Mouse (Mus musculus): Measurements from ENCODE around the gene Tmem14c.

Gene Tmem14c

DNA sequence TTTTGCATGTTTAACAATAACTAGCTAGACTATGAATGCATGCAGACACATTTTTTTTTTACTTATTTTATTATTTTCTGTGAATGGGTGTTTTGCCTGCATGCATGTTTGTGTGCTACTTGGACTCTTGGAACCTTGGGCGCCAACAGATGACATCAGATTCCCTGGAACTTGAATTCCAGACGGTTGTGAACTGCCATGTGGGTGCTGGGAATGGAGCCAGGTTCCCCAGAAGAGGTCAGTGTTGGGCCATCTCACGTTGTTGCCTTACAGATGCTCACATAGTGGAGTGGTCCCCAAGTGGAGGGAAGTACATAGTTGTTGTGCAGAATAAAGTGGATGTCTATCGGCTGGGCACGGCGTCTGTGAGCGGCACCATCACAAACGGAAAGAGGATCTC lies 7.1 kb upstream of the Tmem14c start:
- no peak for DNase-seq (ENCODE audit: low spot score)

DNA sequence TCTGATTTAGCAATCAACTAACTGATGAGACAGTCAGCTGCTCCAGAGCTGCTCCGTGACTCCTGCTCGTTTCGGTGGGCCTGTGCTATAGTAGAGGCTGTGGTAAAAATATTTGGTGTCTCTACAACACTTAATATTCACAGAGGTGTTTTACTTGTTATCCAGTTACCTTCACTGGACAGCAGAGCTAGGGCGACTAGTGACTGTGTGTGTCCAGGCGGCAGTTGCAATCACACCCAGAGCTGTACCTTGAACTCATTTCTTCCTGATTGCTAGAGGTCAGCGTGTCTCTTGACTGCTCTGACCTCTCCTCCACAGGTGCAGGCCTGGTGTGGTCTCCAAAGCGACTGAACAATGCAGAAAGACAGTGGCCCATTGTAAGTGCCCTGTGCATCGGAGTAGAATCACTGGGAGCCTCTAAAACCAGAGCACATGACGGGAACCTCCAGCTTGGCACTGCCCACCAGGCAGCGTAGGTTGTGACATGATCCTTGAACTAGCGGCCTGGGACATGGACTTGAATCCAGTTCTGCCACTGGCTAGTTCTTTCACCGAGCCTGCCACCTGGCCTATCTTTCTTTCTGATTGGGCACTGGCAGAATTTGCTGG lies 809 bp downstream of the Tmem14c start:
- DNase-seq (ENCODE audit: low spot score) = no peak

DNA sequence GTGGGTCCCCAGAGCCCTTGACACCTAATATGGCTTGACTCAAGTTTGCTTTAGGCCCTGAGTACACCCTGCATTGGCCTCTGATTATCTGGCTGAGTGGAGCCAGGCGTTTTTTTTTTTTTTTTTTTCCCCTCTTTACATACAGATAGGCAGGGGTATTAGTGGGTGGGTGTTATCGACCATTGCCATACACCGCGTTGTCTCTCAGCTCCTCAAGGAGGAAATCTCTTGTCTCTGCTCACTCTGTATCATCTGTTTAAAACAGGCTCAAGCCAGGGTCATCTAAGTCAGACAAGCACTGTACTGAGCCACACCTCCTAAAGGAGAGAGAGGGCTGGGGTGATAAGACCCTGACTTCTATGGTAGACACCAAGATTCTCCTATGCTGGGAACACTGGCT lies 1.7 kb downstream of the Tmem14c start:
- no peak for DNase-seq (ENCODE audit: low spot score)

DNA sequence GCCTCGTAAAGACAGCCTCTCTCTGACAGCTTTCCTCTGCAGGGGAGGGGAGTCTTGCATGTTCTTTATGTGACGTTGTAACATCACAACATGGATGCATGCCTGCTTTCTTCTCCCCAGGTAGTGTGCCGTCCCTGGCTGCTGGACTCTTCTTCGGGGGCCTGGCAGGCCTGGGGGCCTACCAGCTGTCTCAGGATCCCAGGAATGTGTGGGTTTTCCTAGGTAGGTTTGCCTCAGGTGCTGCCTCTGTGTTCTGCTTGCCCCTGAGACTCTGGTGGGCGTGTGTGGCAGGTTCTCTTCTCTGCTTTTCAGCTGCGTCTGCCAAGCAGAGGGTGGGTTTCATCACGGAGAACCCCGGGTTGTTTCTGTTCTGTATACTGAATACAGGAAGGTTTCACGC lies 2.1 kb downstream of the Tmem14c start:
- no peak for DNase-seq (ENCODE audit: low spot score)

DNA sequence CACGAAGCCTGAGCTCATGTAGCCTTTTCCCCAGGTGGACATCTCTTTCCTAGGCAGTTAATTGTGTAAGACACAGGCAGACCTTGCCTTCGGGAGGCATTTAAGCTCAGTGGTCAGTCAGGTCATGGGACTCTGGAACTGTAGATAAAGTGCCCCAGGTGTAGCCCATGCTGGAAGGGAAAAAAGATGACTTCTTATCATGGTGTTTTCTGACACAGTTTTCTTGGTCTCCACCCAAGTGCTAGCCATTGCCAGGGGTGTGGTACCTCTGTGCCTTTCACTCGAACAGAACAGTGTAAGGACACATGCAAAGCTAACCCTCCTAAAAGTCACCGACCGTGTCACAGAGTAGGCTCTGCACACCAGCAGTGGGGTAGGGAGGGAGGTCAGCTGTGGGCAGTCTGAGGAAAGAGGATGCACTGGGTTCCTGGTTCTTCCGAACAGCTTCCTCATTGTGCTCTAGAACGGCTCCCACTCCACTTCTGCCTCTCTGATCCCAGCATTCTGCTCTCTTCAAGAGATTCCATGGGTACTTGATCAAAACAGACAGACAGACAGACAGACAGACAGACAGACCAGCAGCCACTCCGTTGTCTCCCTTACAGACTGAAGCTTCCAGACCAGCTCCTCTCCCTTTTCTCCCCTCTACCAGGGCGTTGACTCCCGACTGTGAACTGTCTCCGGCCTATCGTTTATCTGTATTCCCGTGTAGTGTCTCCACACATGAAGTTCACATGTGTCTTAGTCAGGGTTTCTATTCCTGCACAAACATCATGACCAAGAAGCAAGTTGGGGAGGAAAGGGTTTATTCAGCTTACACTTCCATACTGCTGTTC lies 2.9 kb downstream of the Tmem14c start:
- DNase-seq (ENCODE audit: low spot score) = no peak

DNA sequence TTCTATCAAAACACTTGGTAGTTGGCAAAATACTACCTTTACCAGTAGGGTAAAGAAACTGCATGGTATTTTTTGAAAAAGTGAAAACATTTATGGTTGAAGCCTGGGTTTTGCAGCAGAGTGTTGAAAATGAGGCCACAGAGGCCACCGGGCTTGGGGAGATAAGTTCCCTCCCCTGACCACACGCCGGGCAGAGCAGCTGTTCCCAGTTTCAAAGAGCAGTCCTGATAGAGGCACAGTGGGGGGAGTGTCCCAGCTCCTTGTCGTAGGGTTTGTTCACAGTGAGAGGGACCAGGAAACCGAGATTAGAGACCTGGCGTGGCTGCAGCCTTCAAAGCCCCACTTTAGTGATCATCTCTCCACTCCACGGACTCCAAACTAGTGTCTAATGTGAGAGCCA lies 4.4 kb downstream of the Tmem14c start:
- no peak for DNase-seq (ENCODE audit: low spot score)

DNA sequence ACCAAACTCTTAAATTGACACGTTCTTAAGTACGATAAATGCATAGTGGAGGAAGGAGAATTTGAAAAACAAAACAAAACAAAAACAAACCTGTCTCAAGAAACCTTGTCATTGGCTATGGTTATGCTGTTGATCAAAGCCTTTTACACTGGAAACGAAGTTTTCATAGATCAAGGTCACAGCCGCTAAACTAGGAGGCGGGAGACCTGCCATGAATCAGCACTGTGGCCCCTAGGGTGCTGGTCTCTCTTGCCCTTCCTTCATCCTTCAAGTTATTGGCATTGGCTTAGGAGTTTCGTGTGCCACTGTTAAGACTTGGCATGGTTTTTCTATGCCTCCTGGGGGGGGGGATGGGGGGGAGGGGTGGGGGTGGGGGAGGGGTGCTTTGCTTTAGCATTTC lies 5.5 kb downstream of the Tmem14c start:
- no peak for DNase-seq (ENCODE audit: low spot score)

DNA sequence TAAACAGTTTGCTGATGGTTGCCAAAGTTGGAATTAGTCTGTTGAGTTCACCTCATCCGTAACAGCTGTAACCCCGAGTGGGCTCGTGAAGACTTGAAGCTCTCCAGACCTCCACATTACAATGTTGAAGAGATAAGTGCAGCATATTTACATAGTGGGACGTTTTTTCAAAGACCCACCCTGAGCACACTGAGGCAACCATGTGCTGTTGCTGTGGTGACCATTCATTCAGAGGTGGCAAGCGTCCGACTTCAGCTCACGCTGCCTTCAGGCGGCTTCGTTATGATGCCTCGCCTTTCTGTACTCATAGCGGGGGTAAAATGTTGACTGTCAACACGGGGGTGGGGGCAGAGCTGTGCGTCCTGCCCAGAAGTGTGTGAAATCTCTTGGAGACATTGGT lies 6.0 kb downstream of the Tmem14c start:
- no peak for DNase-seq (ENCODE audit: low spot score)

DNA sequence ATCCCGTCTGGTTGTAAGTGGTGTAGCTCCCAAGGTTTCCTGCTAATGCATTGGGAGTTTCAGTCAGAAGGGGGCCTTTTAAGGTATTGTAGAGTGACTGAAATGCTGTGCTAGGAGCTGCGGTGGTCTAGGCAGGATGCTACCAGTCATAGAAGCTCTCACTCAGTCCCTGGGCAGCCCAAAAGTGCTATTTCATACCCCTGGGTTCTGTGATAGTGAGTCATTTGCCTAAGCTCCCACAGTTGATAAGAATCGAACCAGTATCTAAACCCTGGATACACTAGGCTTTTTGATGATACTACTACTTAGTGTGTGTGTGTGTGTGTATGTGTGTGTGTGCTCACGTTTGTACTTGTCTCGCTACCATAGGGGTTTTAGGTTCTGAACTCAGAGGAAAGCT lies 14.0 kb downstream of the Tmem14c start:
- no peak for DNase-seq (ENCODE audit: low spot score)

DNA sequence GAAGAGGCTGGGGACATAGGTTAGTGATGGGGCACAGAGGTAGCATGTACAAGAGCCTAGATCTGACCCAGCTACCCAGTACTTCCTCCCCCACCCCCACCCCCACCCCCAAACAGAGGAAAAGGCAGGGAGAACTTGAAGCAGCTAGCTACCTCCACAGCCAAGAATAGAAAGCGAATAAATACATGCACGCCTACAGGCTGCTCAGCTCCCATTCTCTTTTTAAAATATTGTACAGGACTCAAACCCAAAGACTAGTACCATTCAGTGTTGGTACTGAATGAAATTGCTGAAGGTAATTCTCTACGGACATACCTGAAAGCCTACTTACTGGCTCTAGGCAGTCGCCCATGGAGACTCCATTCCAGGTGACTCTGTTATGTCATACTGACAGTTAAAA lies 26.4 kb downstream of the Tmem14c start:
- no peak for DNase-seq (ENCODE audit: low spot score)

DNA sequence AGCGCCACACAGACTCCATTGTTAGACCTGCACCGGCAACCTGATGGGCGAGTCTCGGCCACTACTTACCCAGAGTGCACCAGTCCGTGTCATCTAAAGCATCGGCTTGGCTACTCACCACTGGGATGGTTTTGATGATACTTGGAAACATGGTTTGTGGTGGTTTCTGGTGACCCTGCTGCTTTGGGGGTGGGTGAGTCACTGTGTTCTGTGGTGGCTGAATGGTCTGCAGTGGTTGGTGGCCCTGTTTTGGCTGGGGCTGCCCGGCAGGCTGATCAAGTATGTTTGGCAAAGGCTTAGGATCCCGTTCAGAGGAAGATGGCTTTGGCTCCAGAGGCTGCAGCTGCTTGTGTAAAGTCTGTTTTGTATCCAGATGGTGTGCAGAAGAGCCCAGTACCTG lies 29.8 kb downstream of the Tmem14c start:
- DNase-seq (ENCODE audit: low spot score) = no peak

DNA sequence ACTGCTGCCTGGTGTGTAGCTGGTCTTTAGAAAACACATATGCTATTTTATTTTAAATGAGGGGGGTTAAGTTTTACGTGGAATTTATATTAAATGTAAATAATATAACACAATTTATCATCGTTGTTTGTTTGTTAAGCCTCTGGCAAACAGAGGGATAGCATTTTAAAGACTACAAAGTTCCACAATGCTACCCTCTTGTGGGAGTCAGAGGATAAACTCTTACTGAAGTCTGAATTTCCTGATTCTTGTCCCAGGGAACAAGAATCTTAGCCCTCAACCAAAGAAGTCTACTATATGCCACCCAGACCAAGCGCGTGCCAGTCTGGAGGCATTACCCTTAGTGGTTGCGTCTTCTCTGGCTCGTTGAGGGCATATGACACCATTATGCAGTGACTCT lies 31.2 kb downstream of the Tmem14c start:
- no peak for DNase-seq (ENCODE audit: low spot score)

DNA sequence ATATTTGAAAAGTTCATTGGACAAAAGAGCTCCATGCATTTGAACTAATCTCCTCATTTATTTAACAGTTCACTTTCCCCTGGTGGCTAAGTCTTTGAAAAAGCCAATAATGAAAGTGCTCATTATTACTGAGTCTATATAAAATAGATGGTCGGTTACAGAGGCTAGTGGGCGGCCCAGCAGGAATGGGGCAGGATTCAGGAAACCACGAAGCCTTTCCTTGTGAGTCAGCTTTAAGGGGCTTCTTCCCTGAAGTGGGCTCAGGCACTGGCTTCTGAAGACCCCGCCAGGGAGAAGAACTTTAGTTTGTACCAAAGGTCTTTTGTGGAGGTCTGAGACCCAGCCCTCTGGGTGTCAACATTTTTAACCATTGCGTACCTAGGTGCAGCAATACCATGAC lies 35.9 kb downstream of the Tmem14c start:
- no peak for DNase-seq (ENCODE audit: low spot score)

DNA sequence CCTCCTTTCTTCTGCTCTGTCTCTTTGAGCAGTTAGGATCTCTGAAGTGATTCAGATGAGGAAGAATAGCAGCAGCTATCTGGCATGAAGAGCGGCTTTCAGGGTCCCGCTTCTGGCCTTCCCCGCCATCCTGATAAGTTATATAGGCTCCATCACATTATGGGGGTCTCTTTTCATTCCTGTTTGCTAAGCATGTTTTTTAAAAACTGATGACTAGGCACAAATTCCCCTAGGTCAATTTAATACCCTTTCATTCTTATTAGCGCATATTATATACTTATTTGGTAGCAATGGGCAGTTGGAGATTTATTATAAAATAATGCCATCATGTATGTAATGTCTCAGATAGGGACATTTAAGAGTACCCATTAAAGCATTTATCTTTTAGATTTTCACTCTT lies 51.5 kb downstream of the Tmem14c start:
- no peak for DNase-seq (ENCODE audit: low spot score)

DNA sequence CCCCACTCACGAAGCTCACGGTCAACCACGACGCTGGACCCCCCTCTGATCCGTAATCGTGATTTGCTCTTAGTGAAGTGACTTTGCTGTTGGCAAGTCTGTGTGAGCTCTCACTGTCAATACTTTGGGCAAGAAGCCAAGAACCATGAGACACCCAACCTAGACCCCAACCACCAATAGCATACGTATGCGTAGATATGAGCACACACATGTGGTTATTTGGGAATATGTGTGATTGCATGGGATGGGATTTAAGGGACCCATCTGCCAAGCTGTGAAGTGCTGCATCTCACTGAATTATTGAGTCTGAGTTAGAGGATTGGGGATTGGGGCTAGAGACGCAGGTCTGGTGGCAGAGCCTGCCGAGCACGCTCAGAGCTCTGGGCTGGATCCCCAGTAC lies 55.5 kb downstream of the Tmem14c start:
- no peak for DNase-seq (ENCODE audit: low spot score)
